Mouse (Mus musculus) lung, adult 2 months (tissue): Measurements from ENCODE around the gene Gclm.

ENCODE experiments used
- CTCF ChIP-seq: fragments of 200-500 bp; IDR thresholded peaks from 2 replicates; pipeline ENCODE4 v1.5.1; 2011; ENCODE audit warnings: mild to moderate bottlenecking, low read length, control low read depth; ENCODE audit not compliant: insufficient read depth
- POLR2A ChIP-seq: fragments of 200-500 bp; IDR thresholded peaks from 2 replicates; pipeline ENCODE4 v1.6.1; 2011; ENCODE audit warnings: low read depth, mild to moderate bottlenecking, control low read depth, low read length, borderline replicate concordance; ENCODE audit errors: extremely low read depth

DNA sequence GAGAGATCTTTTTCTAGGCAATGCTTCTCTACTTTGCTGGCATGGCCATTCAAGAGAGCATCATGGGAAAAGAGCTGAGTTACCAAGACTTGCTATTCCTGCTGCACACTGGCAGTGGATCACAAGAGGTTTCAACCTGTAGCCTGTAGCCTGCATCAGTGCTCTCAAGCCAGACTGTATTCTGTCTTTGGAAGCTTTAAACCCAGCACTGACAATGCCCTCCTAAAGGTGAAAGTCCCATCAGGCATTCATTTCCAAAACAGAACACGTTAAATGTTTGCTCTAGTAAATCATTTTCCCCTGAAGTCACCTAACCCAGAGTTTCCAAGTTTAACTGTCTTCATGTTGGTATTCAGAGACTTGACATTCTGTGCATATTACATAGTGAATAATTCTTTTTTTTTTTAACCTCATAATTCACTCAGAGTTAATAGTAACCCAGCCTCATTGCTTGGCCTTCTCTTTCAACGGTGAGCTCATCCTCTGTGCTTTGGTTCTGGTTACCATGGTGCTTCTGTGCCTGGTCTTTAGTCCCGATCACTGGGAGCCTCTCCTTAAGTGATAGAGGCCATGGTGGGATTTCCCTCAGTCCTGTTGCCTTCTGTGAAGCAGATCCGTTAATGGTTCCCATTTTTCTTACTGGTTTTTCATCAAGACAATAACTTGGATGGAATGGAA, 48.6 kb upstream of the Gclm start:
- TF ChIP-seq POLR2A (no peak), CTCF (no peak)
